15 mouse cellular contexts compared by ENCODE assay signal in genomic region chr10:111724574-111725414, GRCm38 (mm10).
DNase-seq lines count a peak whose midpoint lies in the region; ATAC-seq and TF ChIP-seq lines count a peak whose summit lies in the region.
"Had no signal": no experiment of that assay in that cellular context is flagged by ENCODE, and none has a peak within 500 bp of the region (broad histone marks: within the 10 kb centered on the region; RNA-seq: fewer than 3 reads in every experiment).

No protein-coding gene starts in this region.

- no peaks in the 10 kb centered on the region for H3K9me3 ChIP-seq in heart, embryonic 16.5 days (replicated peaks; ENCODE audit: control insufficient read depth, low read length)
- H3K9me3 ChIP-seq in limb, embryonic 13.5 days: no peaks in the 10 kb centered on the region; the same call in 1 of the 2 replicates
- H3K9me3 ChIP-seq: heart, embryonic 15.5 days; midbrain, embryonic 12.5 days; neural tube, embryonic 13.5 days had no signal

- no peak for DNase-seq in heart, postnatal 25 days (ENCODE audit: low spot score)
- DNase-seq in adrenal gland, postnatal 36 days: peak; percentile 17 to 26
- no peak for DNase-seq in gastrocnemius, postnatal 25 days
- DNase-seq in gastrocnemius, postnatal 4 days (ENCODE audit: low spot score in 2 of 2): no peak
- DNase-seq in T-cell, adult 2 months (ENCODE audit: low spot score): no peak
- DNase-seq: cerebellum, postnatal 10 days; lung, adult 2 months; thymus, postnatal 4 days had no signal

- H3K4me2 ChIP-seq in heart, embryonic 16.5 days (ENCODE audit: low read depth, low read length): no peak overlapping the region
- no peak overlapping the region for H3K4me2 ChIP-seq in limb, embryonic 13.5 days (replicated peaks)
- H3K4me2 ChIP-seq: heart, embryonic 15.5 days; midbrain, embryonic 12.5 days; neural tube, embryonic 13.5 days had no signal

- H3K79me3 ChIP-seq in C2C12 (ENCODE audit: low read depth): no peaks in the 10 kb centered on the region

- H3K79me2 ChIP-seq in C2C12 (ENCODE audit: control insufficient read depth, insufficient read depth): no peaks in the 10 kb centered on the region

- no peak overlapping the region for H3ac ChIP-seq in C2C12 (ENCODE audit: control insufficient read depth, insufficient read length, low read depth)

- no peak overlapping the region for H3K9ac ChIP-seq in heart, embryonic 16.5 days (ENCODE audit: low read length)
- no peak overlapping the region for H3K9ac ChIP-seq in limb, embryonic 13.5 days
- H3K9ac ChIP-seq: heart, embryonic 15.5 days; midbrain, embryonic 12.5 days; neural tube, embryonic 13.5 days had no signal

- H3K27ac ChIP-seq in heart, embryonic 16.5 days (ENCODE audit: low read length): peak overlapping the region; percentile 23; the same call in 1 of the 2 replicates
- H3K27ac ChIP-seq in limb, embryonic 13.5 days: no peak overlapping the region
- H3K27ac ChIP-seq: heart, embryonic 15.5 days; hindbrain, postnatal 0 days; midbrain, embryonic 12.5 days; neural tube, embryonic 13.5 days had no signal

- H3K4me3 ChIP-seq in heart, embryonic 16.5 days (ENCODE audit: low read length): no peak overlapping the region
- H3K4me3 ChIP-seq in C2C12 (ENCODE audit: insufficient read depth, poor library complexity, severe bottlenecking): no peak overlapping the region
- H3K4me3 ChIP-seq in limb, embryonic 13.5 days: no peak overlapping the region
- H3K4me3 ChIP-seq: heart, embryonic 15.5 days; midbrain, embryonic 12.5 days; neural tube, embryonic 13.5 days had no signal

- no peak for TF ChIP-seq CTCF in C2C12 (IDR thresholded peaks at IDR 0.05; ENCODE audit: control insufficient read depth, insufficient read depth, insufficient read length)

- H3K36me3 ChIP-seq in heart, embryonic 16.5 days (ENCODE audit: control insufficient read depth, insufficient read depth): no peaks in the 10 kb centered on the region
- no peaks in the 10 kb centered on the region for H3K36me3 ChIP-seq in C2C12 (ENCODE audit: control insufficient read depth, insufficient read depth)
- no peaks in the 10 kb centered on the region for H3K36me3 ChIP-seq in limb, embryonic 13.5 days
- H3K36me3 ChIP-seq: heart, embryonic 15.5 days; midbrain, embryonic 12.5 days; neural tube, embryonic 13.5 days had no signal

- ATAC-seq in heart, embryonic 16.5 days (replicated peaks; ENCODE audit: extremely low read depth, insufficient read depth, low FRiP score): no peak
- ATAC-seq in limb, embryonic 13.5 days (ENCODE audit: low FRiP score, low read depth): peak; percentile 89
- ATAC-seq: hindbrain, postnatal 0 days had no signal

- H3K27me3 ChIP-seq in heart, embryonic 16.5 days (ENCODE audit: control insufficient read depth, insufficient read depth, low read length): no peaks in the 10 kb centered on the region
- H3K27me3 ChIP-seq in C2C12 (ENCODE audit: control insufficient read depth, insufficient read depth, insufficient read length): no peaks in the 10 kb centered on the region
- no peaks in the 10 kb centered on the region for H3K27me3 ChIP-seq in limb, embryonic 13.5 days
- H3K27me3 ChIP-seq: heart, embryonic 15.5 days; midbrain, embryonic 12.5 days; neural tube, embryonic 13.5 days had no signal

- peaks cover 19% of the 10 kb centered on the region for H3K4me1 ChIP-seq in heart, embryonic 16.5 days (ENCODE audit: control insufficient read depth, insufficient read depth, low read length)
- peaks cover 8% of the 10 kb centered on the region for H3K4me1 ChIP-seq in limb, embryonic 13.5 days
- H3K4me1 ChIP-seq: midbrain, embryonic 12.5 days had no signal

- intact Hi-C loops in heart, postnatal 25 days (cut with DNase I): no loop called here

- 49% methylated on average over 7 of the region's 7 CpGs for WGBS in heart, embryonic 16.5 days
- WGBS in limb, embryonic 13.5 days: 49% methylated on average over 7 of the region's 7 CpGs

TF ChIP-seq in C2C12, 6 proteins besides CTCF, POLR2A, EP300 and RAD21:
- TF ChIP-seq MYOD1 (IDR thresholded peaks at IDR 0.05; ENCODE audit: control insufficient read depth, insufficient read length, low read depth) (peak; percentile 32), FOSL1 (IDR thresholded peaks at IDR 0.05; ENCODE audit: insufficient read depth, low read length, poor library complexity, severe bottlenecking) (no peak)
TF ChIP-seq in C2C12: peak in this region for 1.

Comparison
In these comparisons a context has a peak if more than half of its experiments do, and no peak if none do; other contexts are left out.
1. DNase-seq: peak in adrenal gland, postnatal 36 days (2 of 2); none in heart, postnatal 25 days (single experiment), gastrocnemius, postnatal 25 days (single experiment), gastrocnemius, postnatal 4 days (0 of 2) and T-cell, adult 2 months (single experiment).